Mouse (Mus musculus) lung, embryonic 14.5 days (tissue): ENCODE results near the gene Tm4sf19. TPM values are rescaled to one million over a fixed set of nuclear protein-coding genes. Genes with fewer than 3 reads are reported as not detected.

Source experiments
- ATAC-seq: fragments of 200-750 bp; cut with Nextera tagmentation; 2 replicates; pipeline ENCODE4 v1.8.0; 2017; ENCODE audit warnings: mild to moderate bottlenecking, moderate TSS enrichment, moderate library complexity; ENCODE audit not compliant: insufficient read depth
- DNase-seq: peaks from one replicate; pipeline ENCODE4 v3.0.0-alpha.2; 2015
- H3K27ac ChIP-seq: fragments of 300-500 bp; sonication (generic); 2 replicates; pipeline ENCODE4 v1.5.1; 2014; ENCODE audit warnings: low read depth, mild to moderate bottlenecking, moderate library complexity
- H3K27me3 ChIP-seq: fragments of 300-500 bp; sonication (generic); 2 replicates; pipeline ENCODE4 v1.6.1; 2014; ENCODE audit warnings: low read length, control low read depth; ENCODE audit not compliant: insufficient read depth
- H3K36me3 ChIP-seq: fragments of 300-500 bp; sonication (generic); 2 replicates; pipeline ENCODE4 v1.6.1; 2014; ENCODE audit warnings: control low read depth; ENCODE audit not compliant: insufficient read depth
- H3K4me1 ChIP-seq: fragments of 300-500 bp; sonication (generic); 2 replicates; pipeline ENCODE4 v1.6.1; 2014; ENCODE audit warnings: antibody characterized with exemption, control low read depth; ENCODE audit not compliant: insufficient read depth
- H3K4me2 ChIP-seq: fragments of 300-500 bp; sonication (generic); 2 replicates; pipeline ENCODE4 v1.6.1; 2014; ENCODE audit warnings: mild to moderate bottlenecking
- H3K4me3 ChIP-seq: fragments of 300-500 bp; sonication (generic); 2 replicates; pipeline ENCODE4 v1.5.1; 2014; ENCODE audit warnings: low read depth, low read length
- H3K9ac ChIP-seq: fragments of 300-500 bp; sonication (generic); 2 replicates; pipeline ENCODE4 v1.6.1; 2014
- H3K9me3 ChIP-seq: fragments of 300-500 bp; sonication (generic); 2 replicates; pipeline ENCODE4 v1.6.1; 2016; ENCODE audit warnings: low read depth, low read length, control low read depth
- CTCF ChIP-seq: IDR thresholded peaks from 2 replicates; pipeline ENCODE4 v1.5.1; 2016; ENCODE audit warnings: antibody characterized with exemption, low read depth
- WGBS: fragments of 180-500 bp; shearing (Covaris S2); extraction: QIAGEN DNeasy Blood & Tissue Kit; methylation state at CpG from one replicate; pipeline ENCODE4 v1.1.7; 2014; 5-methylcytosine and 5-hydroxymethylcytosine counted together
- polyA plus RNA-seq: library from polyadenylated mRNA; unstranded; fragments of >200 nt; fragmentation: Nextera tagmentation; extraction: Ambion mirVana; gene quantifications from 2 replicates; pipeline ENCODE4 v1.2.1, GENCODE M21; 2014

Gene Tm4sf19
- polyA plus RNA-seq, 1 experiment from 2014 or later, result not detected

GRCm38 (mm10) chr16:32430474-32431046, 30.3 kb downstream of the Tm4sf19 start, which contains the start of gene Pcyt1a:
Pcyt1a (plus strand) TSS chr16:32430921.
- ATAC-seq (peak; percentile 98), DNase-seq (peak; percentile 94)
- no peak; the same call in 1 of the 2 replicates for TF ChIP-seq CTCF
- Histone ChIP-seq H3K27me3 (no peaks in the 10 kb centered on the region), H3K4me2 (peak within 1 kb of the TSS; percentile 89), H3K36me3 (no peaks in the 10 kb centered on the region), H3K27ac (peak within 1 kb of the TSS; percentile 76), H3K4me1 (no peaks in the 10 kb centered on the region), H3K9me3 (no peaks in the 10 kb centered on the region), H3K4me3 (peak within 1 kb of the TSS; percentile 86), H3K9ac (peak within 1 kb of the TSS; percentile 78)
- WGBS, result under 1% methylated on average over 54 of the region's 54 CpGs

DNA sequence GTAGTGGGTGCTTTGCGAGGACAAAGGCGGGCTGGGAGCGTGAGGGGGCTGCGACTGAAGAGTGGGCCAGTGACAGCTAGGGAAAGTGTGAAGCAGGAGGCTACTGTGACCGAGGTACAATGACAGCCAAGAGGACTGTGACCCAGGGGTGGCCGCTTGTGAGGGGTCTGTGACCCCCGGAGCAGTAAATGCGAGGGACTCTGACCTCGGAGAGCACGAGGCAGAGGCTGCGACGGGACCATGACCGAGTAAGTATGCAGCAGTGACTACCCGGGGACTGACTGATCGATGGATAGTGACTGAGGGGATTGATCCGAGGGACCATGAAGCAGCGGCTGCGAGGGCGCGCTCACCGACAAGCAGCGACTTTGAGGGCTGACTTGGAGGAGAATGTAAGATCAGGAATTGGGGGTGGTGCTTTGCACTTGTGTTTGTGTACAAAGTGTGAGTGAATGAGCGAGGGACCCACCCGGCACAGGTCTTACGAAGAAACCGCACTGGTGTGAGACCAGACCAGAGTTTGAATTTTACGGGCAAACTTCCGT, 30.8 kb downstream of the Tm4sf19 start:
- TF ChIP-seq CTCF, result no peak
- Histone ChIP-seq H3K36me3 (no peaks in the 10 kb centered on the region), H3K27me3 (no peaks in the 10 kb centered on the region), H3K9ac (peak overlapping the region; percentile 78), H3K4me1 (no peaks in the 10 kb centered on the region), H3K4me3 (peak overlapping the region; percentile 86), H3K27ac (peak overlapping the region; percentile 76), H3K9me3 (no peaks in the 10 kb centered on the region), H3K4me2 (peak overlapping the region; percentile 89)
- WGBS, result under 1% methylated on average over 28 of the region's 28 CpGs
- ATAC-seq (peak; percentile 44), DNase-seq (peak; percentile 41)

DNA sequence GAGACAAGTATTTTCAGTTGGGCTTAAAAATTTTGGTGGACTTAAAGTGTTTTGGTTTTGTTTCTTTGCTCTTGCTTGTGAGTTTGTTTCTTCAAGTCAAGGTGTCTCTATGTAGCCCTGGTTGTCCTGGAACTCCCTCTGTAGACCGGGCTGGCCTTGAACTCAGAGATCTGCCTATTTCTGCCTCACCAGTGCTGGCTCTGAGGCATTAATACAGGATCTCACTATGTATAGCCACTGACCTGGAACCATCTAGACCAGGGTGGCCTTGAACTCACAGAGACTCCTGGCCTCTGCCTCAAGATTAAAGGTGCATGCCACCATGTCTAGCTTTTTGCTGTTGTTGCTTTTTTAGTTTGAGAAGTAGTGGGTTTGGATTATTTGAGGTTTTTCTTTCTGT, 31.6 kb downstream of the Tm4sf19 start:
- peak overlapping the region; percentile 86 for H3K4me3 ChIP-seq
- WGBS, result 78% methylated on average over 1 of the region's 1 CpGs
- no peak for TF ChIP-seq CTCF
- DNase-seq (no peak), ATAC-seq (no peak)
- H3K9me3 ChIP-seq, result no peaks in the 10 kb centered on the region
- H3K4me2 ChIP-seq, result peak overlapping the region; percentile 89
- no peaks in the 10 kb centered on the region for H3K4me1 ChIP-seq
- H3K27me3 ChIP-seq, result no peaks in the 10 kb centered on the region
- H3K9ac ChIP-seq, result peak overlapping the region; percentile 78; the same call in 1 of the 2 replicates
- H3K27ac ChIP-seq, result no peak overlapping the region
- H3K36me3 ChIP-seq, result no peaks in the 10 kb centered on the region

DNA sequence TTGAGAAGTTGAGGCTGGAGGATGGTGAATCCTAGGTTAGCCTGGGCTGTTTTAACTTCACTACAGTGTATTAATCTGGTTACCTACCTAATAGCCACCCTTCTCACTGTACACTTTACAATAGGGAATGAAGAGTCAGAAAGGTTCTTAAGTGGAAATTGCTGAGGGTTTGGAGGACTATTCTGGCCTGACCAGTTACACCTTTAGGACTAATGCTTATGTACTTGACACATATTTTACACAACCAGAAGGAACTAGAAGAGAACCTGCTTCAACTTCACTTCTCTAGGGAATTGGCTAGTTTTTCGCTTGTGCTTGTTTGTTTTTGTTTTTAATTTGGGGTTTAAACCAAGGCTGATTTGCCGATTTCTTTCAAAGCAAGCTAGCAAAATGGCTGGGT, 32.8 kb downstream of the Tm4sf19 start:
- WGBS, result 68% methylated on average over 2 of the region's 2 CpGs
- no peak for TF ChIP-seq CTCF
- H3K4me3 ChIP-seq, result no peak overlapping the region
- no peak overlapping the region for H3K27ac ChIP-seq
- DNase-seq (no peak), ATAC-seq (no peak)
- H3K27me3 ChIP-seq, result no peaks in the 10 kb centered on the region
- no peak overlapping the region for H3K4me2 ChIP-seq
- H3K9ac ChIP-seq, result no peak overlapping the region
- no peaks in the 10 kb centered on the region for H3K4me1 ChIP-seq
- no peaks in the 10 kb centered on the region for H3K9me3 ChIP-seq
- H3K36me3 ChIP-seq, result no peaks in the 10 kb centered on the region

DNA sequence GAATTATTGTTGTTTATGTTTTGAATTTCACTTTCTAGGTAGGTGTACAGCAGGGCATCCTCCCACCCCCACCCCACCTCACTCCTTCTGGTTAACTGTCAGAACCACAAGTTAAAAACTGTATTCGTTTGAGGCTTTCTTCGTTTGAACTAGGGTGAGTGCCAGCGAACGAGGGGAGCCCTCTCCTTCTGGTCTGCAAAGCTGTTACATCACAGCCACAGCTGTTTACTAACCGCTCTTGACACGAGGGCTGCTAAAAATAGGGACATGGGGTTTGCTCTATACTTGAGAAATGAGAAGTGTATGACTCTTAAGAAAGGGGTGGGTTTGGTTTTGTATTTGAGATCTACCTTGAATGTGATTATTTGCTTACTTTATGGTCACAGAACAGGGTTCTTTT, 33.8 kb downstream of the Tm4sf19 start:
- ATAC-seq (no peak), DNase-seq (peak; percentile 62)
- Histone ChIP-seq H3K9me3 (no peaks in the 10 kb centered on the region), H3K4me1 (no peaks in the 10 kb centered on the region), H3K27me3 (no peaks in the 10 kb centered on the region), H3K4me2 (no peak overlapping the region), H3K9ac (no peak overlapping the region), H3K4me3 (no peak overlapping the region), H3K27ac (no peak overlapping the region), H3K36me3 (no peaks in the 10 kb centered on the region)
- WGBS, result 36% methylated on average over 6 of the region's 6 CpGs
- TF ChIP-seq CTCF, result no peak

GRCm38 (mm10) chr16:32434691-32435090, 34.4 kb downstream of the Tm4sf19 start:
- Histone ChIP-seq H3K27me3 (no peaks in the 10 kb centered on the region), H3K4me2 (no peak overlapping the region), H3K9me3 (no peaks in the 10 kb centered on the region), H3K4me1 (no peaks in the 10 kb centered on the region), H3K9ac (no peak overlapping the region), H3K36me3 (no peaks in the 10 kb centered on the region), H3K4me3 (no peak overlapping the region), H3K27ac (no peak overlapping the region)
- no peak for TF ChIP-seq CTCF
- no peak for ATAC-seq
- no peak for DNase-seq

- Histone ChIP-seq H3K4me2 (no peak overlapping the region), H3K9ac (no peak overlapping the region), H3K27ac (no peak overlapping the region), H3K36me3 (no peaks in the 10 kb centered on the region), H3K4me3 (no peak overlapping the region), H3K9me3 (no peaks in the 10 kb centered on the region), H3K4me1 (no peaks in the 10 kb centered on the region), H3K27me3 (no peaks in the 10 kb centered on the region)
- 56% methylated on average over 1 of the region's 1 CpGs for WGBS
- TF ChIP-seq CTCF, result no peak
- ATAC-seq (no peak), DNase-seq (no peak)
Measured at GRCm38 (mm10) chr16:32436657-32437056, 36.4 kb downstream of the Tm4sf19 start.

DNA sequence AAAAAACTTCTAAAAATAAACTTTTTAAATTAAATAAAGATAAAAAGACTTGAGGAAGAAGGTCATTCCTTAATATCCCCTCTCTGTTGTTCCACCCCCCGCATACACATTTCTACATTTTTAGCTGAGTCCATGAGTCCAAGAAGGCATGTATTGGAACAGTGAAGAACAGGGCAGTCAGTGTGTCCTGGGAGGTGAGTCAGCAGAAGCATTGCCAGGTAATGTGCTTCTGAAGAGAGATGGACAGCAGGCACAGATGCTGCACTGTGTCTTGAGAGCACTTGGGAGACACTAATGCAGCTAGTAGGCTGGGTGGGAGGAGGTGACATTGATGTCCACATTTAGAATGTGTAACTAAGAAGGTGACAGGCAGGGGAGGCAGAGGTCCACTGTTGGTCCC, 37.0 kb downstream of the Tm4sf19 start:
- Histone ChIP-seq H3K9me3 (no peaks in the 10 kb centered on the region), H3K36me3 (no peaks in the 10 kb centered on the region), H3K4me1 (no peaks in the 10 kb centered on the region), H3K9ac (no peak overlapping the region), H3K4me3 (no peak overlapping the region), H3K27me3 (no peaks in the 10 kb centered on the region), H3K4me2 (no peak overlapping the region), H3K27ac (no peak overlapping the region)
- DNase-seq, result no peak
- WGBS, result 95% methylated on average over 1 of the region's 1 CpGs
- ATAC-seq, result no peak
- no peak for TF ChIP-seq CTCF
